Mouse (Mus musculus) lung, postnatal 0 days (tissue): ENCODE data around the gene Fgf11. TPM values are rescaled to one million over a fixed set of nuclear protein-coding genes. Genes with fewer than 3 reads are reported as not detected.

Experiments
- ATAC-seq: fragments of 200-750 bp; cut with Nextera tagmentation; 2 replicates; pipeline ENCODE4 v1.8.0; 2017; ENCODE audit warnings: moderate library complexity
- DNase-seq: peaks from one replicate; pipeline ENCODE4 v3.0.0-alpha.2; 2016; ENCODE audit warnings: low spot score
- H3K27ac ChIP-seq: fragments of 300-500 bp; sonication (generic); 2 replicates; pipeline ENCODE4 v1.5.1; 2014; ENCODE audit warnings: antibody characterized with exemption, mild to moderate bottlenecking, low read length, mixed read lengths
- H3K27me3 ChIP-seq: fragments of 300-500 bp; sonication (generic); replicated peaks from 2 replicates; pipeline ENCODE4 v1.6.1; 2014; ENCODE audit warnings: low read length, mixed read lengths; ENCODE audit not compliant: insufficient read depth
- H3K36me3 ChIP-seq: fragments of 300-500 bp; sonication (generic); 2 replicates; pipeline ENCODE4 v1.6.1; 2014; ENCODE audit warnings: low read length, mixed read lengths; ENCODE audit not compliant: insufficient read depth
- H3K4me1 ChIP-seq: fragments of 300-500 bp; sonication (generic); 2 replicates; pipeline ENCODE4 v1.6.1; 2014; ENCODE audit warnings: antibody characterized with exemption, low read depth, low read length, mixed read lengths; ENCODE audit not compliant: insufficient read depth
- H3K4me2 ChIP-seq: fragments of 300-500 bp; sonication (generic); replicated peaks from 2 replicates; pipeline ENCODE4 v1.6.1; 2014; ENCODE audit warnings: low read depth, mild to moderate bottlenecking, low read length, moderate library complexity, mixed read lengths
- H3K4me3 ChIP-seq: fragments of 300-500 bp; sonication (generic); 2 replicates; pipeline ENCODE4 v1.5.1; 2014; ENCODE audit warnings: low read depth, low read length
- H3K9ac ChIP-seq: fragments of 300-500 bp; sonication (generic); replicated peaks from 2 replicates; pipeline ENCODE4 v1.6.1; 2014; ENCODE audit warnings: low read depth, mild to moderate bottlenecking
- H3K9me3 ChIP-seq: fragments of 300-500 bp; sonication (generic); 2 replicates; pipeline ENCODE4 v1.6.1; 2016; ENCODE audit warnings: low read length, mixed read lengths
- CTCF ChIP-seq: IDR thresholded peaks from 2 replicates; pipeline ENCODE4 v1.5.1; 2016; ENCODE audit warnings: antibody characterized with exemption, mild to moderate bottlenecking
- EP300 ChIP-seq: IDR thresholded peaks from 2 replicates; pipeline ENCODE4 v1.6.1; 2016; ENCODE audit warnings: antibody characterized with exemption, mild to moderate bottlenecking, control low read depth
- WGBS: fragments of 180-500 bp; shearing (Covaris S2); extraction: QIAGEN DNeasy Blood & Tissue Kit; methylation state at CpG from one replicate; pipeline ENCODE4 v1.1.7; 2014; 5-methylcytosine and 5-hydroxymethylcytosine counted together
- polyA plus RNA-seq: library from polyadenylated mRNA; unstranded; fragments of >200 nt; fragmentation: Nextera tagmentation; extraction: Ambion mirVana; gene quantifications from 2 replicates; pipeline ENCODE4 v1.2.1, GENCODE M21; 2015

Gene Fgf11
- polyA plus RNA-seq, 1 experiment from 2014 or later = 0.57 TPM

GRCm38 (mm10) chr11:69761868-69762267 lies 39.8 kb downstream of the Fgf11 start, which contains the start of gene Slc35g3:
Gene Slc35g3 (minus strand): TSS chr11:69761968.
- Histone ChIP-seq H3K4me1 (peaks cover 5% of the 10 kb centered on the region; the same call in 1 of the 2 replicates), H3K9ac (no peak within 1 kb of the TSS), H3K36me3 (no peaks in the 10 kb centered on the region), H3K9me3 (no peaks in the 10 kb centered on the region), H3K27ac (no peak within 1 kb of the TSS), H3K27me3 (no peaks in the 10 kb centered on the region), H3K4me3 (no peak within 1 kb of the TSS), H3K4me2 (no peak within 1 kb of the TSS)
- ATAC-seq (no peak), DNase-seq (no peak)
- 79% methylated on average over 1 of the region's 1 CpGs for WGBS
- no peak for TF ChIP-seq CTCF
- TF ChIP-seq EP300 = no peak

DNA sequence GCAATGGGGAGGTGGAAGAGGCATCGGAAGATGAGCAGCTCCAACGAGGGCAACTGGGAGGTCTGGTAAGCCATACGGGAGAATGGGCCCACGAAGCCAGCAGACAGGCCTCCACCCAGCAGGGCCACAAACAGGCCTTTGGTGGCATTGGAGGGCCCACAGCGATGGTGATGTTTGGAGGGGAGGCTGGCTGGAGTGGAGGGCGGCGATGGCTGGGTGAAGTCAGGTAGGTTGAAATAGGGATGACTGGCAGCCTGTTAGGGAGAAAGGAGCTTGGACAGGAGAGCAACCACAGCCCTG lies 40.8 kb downstream of the Fgf11 start:
- Histone ChIP-seq H3K9me3 (no peaks in the 10 kb centered on the region), H3K27me3 (no peaks in the 10 kb centered on the region), H3K4me2 (no peak overlapping the region), H3K4me1 (peaks cover 11% of the 10 kb centered on the region), H3K27ac (no peak overlapping the region), H3K36me3 (no peaks in the 10 kb centered on the region), H3K4me3 (no peak overlapping the region), H3K9ac (no peak overlapping the region)
- DNase-seq (no peak), ATAC-seq (no peak)
- no peak for TF ChIP-seq CTCF
- no peak for TF ChIP-seq EP300
- 95% methylated on average over 7 of the region's 7 CpGs for WGBS

DNA sequence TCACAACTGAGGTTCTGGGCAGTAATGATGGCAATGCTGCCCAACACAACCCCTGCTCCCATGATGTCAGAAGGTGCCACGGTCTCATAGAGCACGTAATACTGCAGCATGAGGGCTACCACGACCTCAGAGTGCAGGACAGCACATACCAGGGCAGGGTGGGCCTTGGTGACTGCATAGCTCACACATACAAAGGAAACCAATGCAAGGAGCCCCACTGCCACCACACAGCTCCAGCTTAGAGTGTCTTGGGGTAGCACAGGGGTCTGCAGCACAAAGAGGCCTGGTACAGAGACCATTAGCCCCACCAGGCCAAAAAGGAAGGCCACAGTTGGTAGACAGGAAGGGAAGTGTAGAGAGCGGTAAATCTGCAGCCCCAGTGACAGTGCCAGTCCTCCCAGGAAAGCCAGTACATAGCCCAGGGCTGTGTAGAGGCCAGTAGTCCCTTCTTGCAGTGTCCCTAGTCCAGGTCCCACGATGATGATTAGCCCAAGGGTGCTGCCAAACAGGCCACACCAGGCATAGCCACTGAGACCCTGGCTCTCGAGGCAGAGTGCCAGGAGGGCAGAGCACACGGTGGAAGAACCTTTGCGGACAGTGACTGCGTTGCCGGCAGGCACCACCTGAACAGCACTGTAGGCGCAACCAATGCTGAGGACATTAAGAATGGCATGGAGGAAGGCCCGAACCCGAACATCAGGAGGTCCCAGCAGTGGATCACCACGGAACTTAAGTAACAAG lies 41.3 kb downstream of the Fgf11 start:
- Histone ChIP-seq H3K9ac (no peak overlapping the region), H3K4me1 (peaks cover 11% of the 10 kb centered on the region), H3K9me3 (no peaks in the 10 kb centered on the region), H3K36me3 (no peaks in the 10 kb centered on the region), H3K27me3 (no peaks in the 10 kb centered on the region), H3K4me2 (no peak overlapping the region), H3K4me3 (no peak overlapping the region), H3K27ac (peak overlapping the region; percentile 99)
- DNase-seq = peak; percentile 31
- WGBS = 75% methylated on average over 14 of the region's 14 CpGs
- TF ChIP-seq EP300 = no peak
- TF ChIP-seq CTCF = no peak
- no peak for ATAC-seq

DNA sequence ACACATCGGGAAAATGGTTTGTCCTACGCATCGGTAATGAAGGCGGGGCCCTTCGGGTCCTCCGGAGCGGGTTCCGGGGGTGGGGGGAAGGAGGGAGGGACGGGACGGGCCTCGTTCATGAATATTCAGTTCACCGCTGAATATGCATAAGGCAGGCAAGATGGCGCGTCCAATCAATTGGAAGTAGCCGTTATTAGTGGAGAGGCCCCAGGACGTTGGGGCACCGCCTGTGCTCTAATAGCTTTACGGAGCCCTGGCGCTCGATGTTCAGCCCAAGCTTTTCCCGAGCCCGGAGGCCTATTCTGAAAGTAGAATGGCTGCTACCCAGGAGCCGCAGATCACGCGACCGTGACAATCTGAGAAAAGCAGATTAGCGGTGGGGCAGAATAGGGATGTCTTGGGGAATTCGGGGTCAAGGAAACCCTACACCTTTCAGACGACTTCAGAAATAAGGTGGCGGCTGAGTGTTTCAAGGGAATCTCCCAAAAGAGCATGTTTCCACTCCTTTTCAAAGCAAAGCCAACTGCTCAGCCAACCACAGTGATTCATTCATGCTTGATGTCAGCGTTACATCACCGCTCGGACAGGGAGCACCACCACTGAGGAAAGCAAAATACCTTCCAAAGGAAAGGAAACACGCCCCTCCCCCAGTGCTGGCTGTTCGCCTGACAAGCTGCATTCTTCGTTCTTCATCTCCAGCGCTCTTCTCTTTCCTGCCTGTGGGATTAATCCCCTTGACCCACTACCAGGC lies 42.5 kb downstream of the Fgf11 start:
- peak overlapping the region; percentile 68 for H3K4me2 ChIP-seq
- no peaks in the 10 kb centered on the region for H3K36me3 ChIP-seq
- peak overlapping the region; percentile 51 for H3K4me3 ChIP-seq
- TF ChIP-seq EP300 (peak; percentile 59), CTCF (no peak)
- H3K4me1 ChIP-seq = peaks cover 11% of the 10 kb centered on the region
- ATAC-seq (peak; percentile 86), DNase-seq (peak; percentile 98)
- H3K9ac ChIP-seq = peak overlapping the region; percentile 30
- H3K27ac ChIP-seq = peak overlapping the region; percentile 99
- WGBS = under 1% methylated on average over 37 of the region's 37 CpGs
- no peaks in the 10 kb centered on the region for H3K9me3 ChIP-seq
- no peaks in the 10 kb centered on the region for H3K27me3 ChIP-seq

GRCm38 (mm10) chr11:69758478-69758970 lies 43.1 kb downstream of the Fgf11 start, which contains the start of gene Polr2a:
Gene Polr2a (minus strand): TSS chr11:69758637.
- H3K9me3 ChIP-seq = no peaks in the 10 kb centered on the region
- 0% methylated on average over 31 of the region's 36 CpGs for WGBS

GRCm38 (mm10) chr11:69758090-69758456 lies 43.6 kb downstream of the Fgf11 start:
- TF ChIP-seq CTCF = no peak
- TF ChIP-seq EP300 = no peak
- H3K36me3 ChIP-seq = no peaks in the 10 kb centered on the region
- DNase-seq (peak; percentile 97), ATAC-seq (peak; percentile 84)
- H3K4me1 ChIP-seq = peaks cover 11% of the 10 kb centered on the region
- H3K9me3 ChIP-seq = no peaks in the 10 kb centered on the region
- WGBS = under 1% methylated on average over 24 of the region's 26 CpGs
- no peaks in the 10 kb centered on the region for H3K27me3 ChIP-seq
- H3K27ac ChIP-seq = peak overlapping the region; percentile 99
- H3K9ac ChIP-seq = peak overlapping the region; percentile 68
- H3K4me2 ChIP-seq = peak overlapping the region; percentile 65
- peak overlapping the region; percentile 51 for H3K4me3 ChIP-seq

More at GRCm38 (mm10) chr11:69758478-69758970, 43.1 kb downstream of the Fgf11 start, which contains the start of gene Polr2a:
- H3K9ac ChIP-seq = peak within 1 kb of the TSS; percentile 68
- DNase-seq (peak; percentile 98), ATAC-seq (peak; percentile 95)
- TF ChIP-seq EP300 (peak; percentile 87), CTCF (no peak)
- H3K27ac ChIP-seq = peak within 1 kb of the TSS; percentile 99
- no peaks in the 10 kb centered on the region for H3K27me3 ChIP-seq
- H3K4me1 ChIP-seq = peaks cover 11% of the 10 kb centered on the region
- peak within 1 kb of the TSS; percentile 51 for H3K4me3 ChIP-seq
- H3K36me3 ChIP-seq = no peaks in the 10 kb centered on the region
- peak within 1 kb of the TSS; percentile 68 for H3K4me2 ChIP-seq
